Mouse (Mus musculus): ENCODE results near the gene Trim71.

Trim71 gene

DNA sequence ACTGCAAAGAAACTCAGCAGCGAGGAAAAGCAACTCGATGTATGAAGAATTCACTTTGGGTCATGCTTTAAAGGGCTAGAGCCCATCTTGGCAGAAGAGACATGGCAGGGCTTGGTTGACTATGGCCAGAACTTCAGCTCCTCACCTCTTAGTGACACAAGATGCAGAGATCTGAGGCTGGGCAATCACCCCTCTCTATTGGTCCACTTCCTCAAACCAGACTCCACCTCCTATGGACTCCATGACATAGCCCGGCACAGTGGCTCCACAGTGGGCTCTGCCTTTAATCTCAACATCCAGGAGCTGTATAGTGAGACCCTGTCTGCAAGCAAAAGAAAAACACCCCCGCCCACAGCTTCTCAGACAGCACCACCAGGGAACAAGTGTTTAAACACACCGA lies 79.4 kb downstream of the Trim71 start:
- DNase-seq (ENCODE audit: inconsistent ontology term): no peak

DNA sequence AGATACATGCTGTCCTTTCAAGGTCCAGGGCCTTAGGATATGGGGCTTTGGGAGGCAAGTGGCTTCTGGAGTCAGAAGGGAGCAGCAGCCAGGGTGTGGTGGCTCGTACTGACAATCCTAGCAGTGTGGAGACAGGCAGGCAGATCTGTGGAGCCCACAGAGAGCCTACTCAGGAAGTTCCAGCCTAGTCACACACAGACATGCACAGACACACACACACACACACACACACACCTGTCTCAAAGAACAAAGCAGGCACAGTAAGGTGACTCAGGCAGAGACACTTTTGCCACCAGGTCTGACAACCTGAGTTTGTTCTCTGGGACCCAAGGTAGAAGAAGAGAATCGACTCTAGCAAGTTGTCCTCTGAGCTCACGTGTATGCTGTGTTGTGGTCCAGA lies 83.2 kb downstream of the Trim71 start:
- DNase-seq (ENCODE audit: inconsistent ontology term): no peak

GRCm38 (mm10) chr9:114477019-114477418 lies 87.2 kb downstream of the Trim71 start:
- DNase-seq (ENCODE audit: inconsistent ontology term): no peak

DNA sequence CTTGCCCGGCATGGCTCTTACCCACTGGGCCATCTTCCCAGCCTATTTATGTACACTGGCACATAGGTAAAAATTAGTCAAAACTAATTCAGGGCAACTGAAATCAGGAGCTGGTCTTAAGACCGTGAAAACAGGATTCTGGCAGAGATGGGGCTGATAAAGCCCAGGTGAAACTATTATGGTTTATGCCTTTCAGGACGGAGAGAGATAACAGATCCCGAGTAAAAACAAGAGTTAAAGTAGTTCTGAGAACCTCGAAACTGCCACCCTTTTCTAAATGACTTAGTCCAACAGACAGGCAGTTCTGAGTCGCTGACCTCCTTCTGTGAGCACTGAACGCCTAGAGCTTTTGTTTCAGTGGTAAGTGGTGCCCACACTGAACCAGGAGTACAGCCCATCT lies 92.3 kb downstream of the Trim71 start:
- no peak for DNase-seq (ENCODE audit: inconsistent ontology term)

GRCm38 (mm10) chr9:114468701-114469100 lies 95.5 kb downstream of the Trim71 start:
- DNase-seq (ENCODE audit: inconsistent ontology term): no peak

GRCm38 (mm10) chr9:114468217-114468616 lies 96.0 kb downstream of the Trim71 start:
- no peak for DNase-seq (ENCODE audit: inconsistent ontology term)

DNA sequence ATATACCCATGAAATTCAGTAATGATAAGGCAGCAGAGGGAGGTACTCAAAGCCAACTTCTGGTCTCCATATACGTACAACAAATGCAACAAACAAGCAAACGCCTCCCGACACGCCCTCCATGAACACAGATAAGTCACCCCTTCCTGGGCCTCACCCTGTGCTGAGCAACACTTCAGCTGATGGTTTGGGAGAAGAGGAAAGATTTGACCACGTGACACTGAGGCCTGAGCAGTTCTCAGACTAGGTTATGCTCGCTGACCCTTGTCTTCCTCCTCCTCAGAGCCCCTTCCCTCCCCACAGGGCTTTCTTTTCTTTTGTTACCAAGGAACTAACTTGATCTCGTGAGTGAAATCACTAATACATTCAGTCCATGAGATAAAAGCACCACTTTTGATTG lies 97.3 kb downstream of the Trim71 start:
- no peak for DNase-seq (ENCODE audit: inconsistent ontology term)

DNA sequence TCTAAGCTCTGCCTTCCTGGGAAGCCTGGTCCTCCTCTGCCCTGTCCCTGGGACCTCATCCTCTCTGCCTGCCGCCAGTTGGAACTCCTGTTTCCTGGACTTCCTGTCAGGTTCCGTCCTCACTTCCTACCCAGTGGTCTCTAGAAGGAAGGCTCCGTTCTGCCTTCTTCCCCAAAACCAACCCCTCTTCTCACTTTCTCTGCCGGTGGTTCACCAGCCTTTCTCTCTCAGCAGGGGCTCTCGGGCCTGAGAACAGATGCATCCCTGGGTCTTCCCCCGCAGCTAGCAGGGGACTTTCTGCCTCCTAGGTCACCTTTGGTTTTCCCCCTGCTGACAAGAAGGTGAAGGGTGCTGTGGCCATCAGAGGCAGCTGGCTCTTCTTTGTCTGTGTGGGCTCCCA lies 98.7 kb downstream of the Trim71 start:
- DNase-seq (ENCODE audit: inconsistent ontology term): no peak

DNA sequence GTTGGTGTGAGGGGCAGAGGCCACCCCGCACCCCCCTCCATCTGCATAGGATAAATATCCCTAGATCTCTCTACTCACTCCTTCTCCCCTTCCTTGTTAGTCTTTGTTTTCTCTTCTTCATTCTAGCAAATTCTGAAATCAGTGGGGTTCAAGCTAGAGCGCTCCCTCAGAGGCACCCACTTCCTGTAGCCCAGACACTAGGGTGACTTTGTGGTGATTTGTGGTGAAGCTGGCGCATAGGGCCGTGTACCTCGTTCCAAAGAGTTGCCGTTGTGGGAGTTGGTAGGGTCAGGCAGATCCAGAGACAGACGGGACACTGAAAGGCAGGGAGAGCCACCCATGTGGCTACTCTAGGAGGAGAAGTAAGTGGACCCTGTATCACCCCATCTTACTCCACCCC lies 101.6 kb downstream of the Trim71 start:
- DNase-seq (ENCODE audit: inconsistent ontology term): no peak

DNA sequence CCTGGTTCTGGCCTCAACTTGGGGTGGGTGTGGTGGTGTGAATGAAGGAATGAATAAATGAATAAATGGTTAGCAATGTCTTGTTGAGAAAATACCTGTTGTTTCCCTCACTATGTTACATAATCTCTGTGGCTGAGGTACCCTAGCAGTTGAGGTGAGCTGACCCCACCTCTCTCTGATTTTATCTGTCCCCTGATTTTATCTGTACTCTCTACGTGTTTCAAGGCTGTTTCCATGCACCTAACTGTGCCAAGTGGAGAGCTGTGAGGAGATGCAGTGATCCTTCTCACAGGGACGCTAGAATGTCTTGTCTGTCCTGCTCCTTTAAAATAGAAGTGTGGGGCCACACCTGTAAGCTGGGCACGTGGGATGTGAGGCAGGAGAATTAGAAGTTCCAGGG lies 105.7 kb downstream of the Trim71 start:
- no peak for DNase-seq (ENCODE audit: inconsistent ontology term)
